Mouse (Mus musculus) common myeloid progenitor, adult 5-6 weeks (primary cell): ENCODE results near the gene Anp32e. TPM values are rescaled to one million over a fixed set of nuclear protein-coding genes. Genes with fewer than 3 reads are reported as not detected.
A peak's percentile ranks its signal among the peaks of the same experiment; 100 is the strongest.
"Not testable (repeated sequence)": the region's sequence is repeated elsewhere in the genome, so short reads cannot be mapped to it uniquely, and the experiment has no call there.

Source experiments
- ATAC-seq: replicated peaks from 2 replicates; pipeline ENCODE4 v1.8.0; 2016; ENCODE audit warnings: low read depth, mild to moderate bottlenecking, moderate TSS enrichment, inconsistent platforms; ENCODE audit not compliant: poor library complexity, severe bottlenecking
- total RNA-seq: library from RNA; stranded (forward); fragments of 200-1000, 187-1606 nt; gene quantifications from 2 replicates; pipeline ENCODE4 v1.2.3, GENCODE M21; 2017

Gene Anp32e
- total RNA-seq, 1 experiment from 2014 or later: 574 TPM

GRCm38 (mm10) chr3:95965518-95966451, 36.7 kb downstream of the Anp32e start:
- peak; percentile 50 for ATAC-seq

GRCm38 (mm10) chr3:95969277-95969676, 40.2 kb downstream of the Anp32e start:
- no peak for ATAC-seq

- ATAC-seq: not testable (repeated sequence)
These were observed 41.6 kb downstream of the Anp32e start for GRCm38 (mm10) chr3:95970661-95971060.

- no peak for ATAC-seq
These were observed 43.3 kb downstream of the Anp32e start for GRCm38 (mm10) chr3:95972251-95972872.

- peak; percentile 75 for ATAC-seq
These were observed 44.0 kb downstream of the Anp32e start for GRCm38 (mm10) chr3:95972873-95973634.

GRCm38 (mm10) chr3:95977079-95977478, 48.0 kb downstream of the Anp32e start:
- peak; percentile 56 for ATAC-seq

- ATAC-seq: not testable (repeated sequence)
These were observed 48.5 kb downstream of the Anp32e start for GRCm38 (mm10) chr3:95977587-95977986.

- ATAC-seq: peak; percentile 49
These were observed 49.2 kb downstream of the Anp32e start for GRCm38 (mm10) chr3:95978265-95978664.

- no peak for ATAC-seq
These were observed 51.4 kb downstream of the Anp32e start for GRCm38 (mm10) chr3:95980276-95980970.

- no peak for ATAC-seq
These were observed 53.1 kb downstream of the Anp32e start for GRCm38 (mm10) chr3:95982129-95982528.

GRCm38 (mm10) chr3:95985209-95986000, 56.4 kb downstream of the Anp32e start:
- ATAC-seq: peak; percentile 55

GRCm38 (mm10) chr3:95986001-95986622, 57.1 kb downstream of the Anp32e start:
- ATAC-seq: 0 out of 2 replicates have a peak, but pooled peaks have one; percentile 16

GRCm38 (mm10) chr3:95986984-95987383, 57.9 kb downstream of the Anp32e start:
- no peak for ATAC-seq

- peak; percentile 79 for ATAC-seq
These were observed 58.5 kb downstream of the Anp32e start for GRCm38 (mm10) chr3:95987386-95988110.

- no peak for ATAC-seq
These were observed 59.1 kb downstream of the Anp32e start for GRCm38 (mm10) chr3:95988138-95988537.

- ATAC-seq: no peak
These were observed 59.9 kb downstream of the Anp32e start for GRCm38 (mm10) chr3:95988969-95989368.

- peak; percentile 48 for ATAC-seq
These were observed 61.4 kb downstream of the Anp32e start for GRCm38 (mm10) chr3:95990413-95990941.
